ENCODE assay signal across 17 mouse cellular contexts in genomic region chr11:11928586-11928985, GRCm38 (mm10). TPM values are rescaled to one million over a fixed set of nuclear protein-coding genes. Genes with fewer than 3 reads are reported as not detected.
DNase-seq lines count a peak whose midpoint lies in the region; ATAC-seq and TF ChIP-seq lines count a peak whose summit lies in the region.
"Had no signal": no experiment of that assay in that cellular context is flagged by ENCODE, and none has a peak within 500 bp of the region (broad histone marks: within the 10 kb centered on the region; RNA-seq: fewer than 3 reads in every experiment).

No protein-coding gene starts in this region.

- 80% methylated on average over 2 of the region's 2 CpGs for WGBS in heart, embryonic 15.5 days
- WGBS in stomach, embryonic 16.5 days: 83% methylated on average over 2 of the region's 2 CpGs
- WGBS in stomach, postnatal 0 days: 75% methylated on average over 2 of the region's 2 CpGs
- WGBS in kidney, embryonic 14.5 days: 87% methylated on average over 2 of the region's 2 CpGs
- 39% methylated on average over 2 of the region's 2 CpGs for WGBS in small intestine, adult 2 months

- H3K27ac ChIP-seq in heart, embryonic 15.5 days: peak overlapping the region; percentile 47
- H3K27ac ChIP-seq in stomach, embryonic 16.5 days (ENCODE audit: low read length): 0 out of 2 replicates have a peak overlapping the region, but pooled peaks have one; percentile 22
- no peak overlapping the region for H3K27ac ChIP-seq in stomach, postnatal 0 days (replicated peaks)
- no peak overlapping the region for H3K27ac ChIP-seq in kidney, embryonic 14.5 days (ENCODE audit: low read depth, low read length)
- H3K27ac ChIP-seq in small intestine, adult 2 months (ENCODE audit: insufficient read depth, low read depth, low read length): peak overlapping the region; percentile 62; the same call in 1 of the 2 replicates
- H3K27ac ChIP-seq: hindbrain, embryonic 12.5 days; neural tube, embryonic 15.5 days had no signal

- no peak overlapping the region for H3K4me3 ChIP-seq in heart, embryonic 15.5 days
- H3K4me3 ChIP-seq in stomach, embryonic 16.5 days (replicated peaks; ENCODE audit: low read length): no peak overlapping the region
- H3K4me3 ChIP-seq in stomach, postnatal 0 days (ENCODE audit: low read depth, low read length): no peak overlapping the region
- no peak overlapping the region for H3K4me3 ChIP-seq in kidney, embryonic 14.5 days (ENCODE audit: low read length)
- no peak overlapping the region for H3K4me3 ChIP-seq in small intestine, adult 2 months (ENCODE audit: low read depth, low read length)
- H3K4me3 ChIP-seq: hindbrain, embryonic 12.5 days; megakaryocyte, embryonic 14.5 days; neural tube, embryonic 15.5 days had no signal

- no peaks in the 10 kb centered on the region for H3K27me3 ChIP-seq in heart, embryonic 15.5 days
- no peaks in the 10 kb centered on the region for H3K27me3 ChIP-seq in stomach, embryonic 16.5 days (ENCODE audit: control insufficient read depth, insufficient read depth, low read length)
- no peaks in the 10 kb centered on the region for H3K27me3 ChIP-seq in stomach, postnatal 0 days (ENCODE audit: control insufficient read depth, insufficient read depth, low read length)
- no peaks in the 10 kb centered on the region for H3K27me3 ChIP-seq in kidney, embryonic 14.5 days (ENCODE audit: control insufficient read depth, insufficient read depth, low read length)
- H3K27me3 ChIP-seq in small intestine, adult 2 months (ENCODE audit: control insufficient read depth, insufficient read depth, low read length): no peaks in the 10 kb centered on the region
- H3K27me3 ChIP-seq: hindbrain, embryonic 12.5 days; neural tube, embryonic 15.5 days had no signal

- DNase-seq in heart, adult 8-10 months (ENCODE audit: low spot score): no peak
- DNase-seq in stomach, postnatal 0 days (ENCODE audit: low spot score): no peak
- no peak for DNase-seq in embryo, embryonic 9.5 days (ENCODE audit: extremely low spot score)
- DNase-seq: adrenal gland, postnatal 25 days; cerebellum, adult 11-12 months; lung, embryonic 14.5 days; right cerebral cortex, adult 18-20 months; thymus, adult 2 months had no signal

- peaks cover 12% of the 10 kb centered on the region for H3K4me1 ChIP-seq in heart, embryonic 15.5 days (replicated peaks)
- no peaks in the 10 kb centered on the region for H3K4me1 ChIP-seq in stomach, embryonic 16.5 days (ENCODE audit: control insufficient read depth, insufficient read depth, low read length)
- H3K4me1 ChIP-seq in stomach, postnatal 0 days (replicated peaks; ENCODE audit: control insufficient read depth, insufficient read depth): no peaks in the 10 kb centered on the region
- no peaks in the 10 kb centered on the region for H3K4me1 ChIP-seq in kidney, embryonic 14.5 days (ENCODE audit: control insufficient read depth, insufficient read depth, low read length)
- H3K4me1 ChIP-seq in small intestine, adult 2 months (ENCODE audit: control insufficient read depth, insufficient read depth, insufficient read length, low read length): peaks cover 16% of the 10 kb centered on the region; the same call in 1 of the 2 replicates
- H3K4me1 ChIP-seq: neural tube, embryonic 15.5 days had no signal

- no peak for TF ChIP-seq POLR2A in small intestine, adult 2 months (IDR thresholded peaks at IDR 0.05; ENCODE audit: low read depth, low read length)

- ATAC-seq in heart, embryonic 15.5 days (replicated peaks; ENCODE audit: insufficient number of reproducible peaks, insufficient read depth, low FRiP score, low read depth): no peak
- no peak for ATAC-seq in stomach, embryonic 16.5 days (ENCODE audit: insufficient read depth, low FRiP score)
- ATAC-seq in stomach, postnatal 0 days (ENCODE audit: low FRiP score, low TSS enrichment): no peak
- 0 out of 2 replicates have a peak, but pooled peaks have one; percentile 22 for ATAC-seq in kidney, embryonic 14.5 days (ENCODE audit: low FRiP score, low TSS enrichment)
- no peak for ATAC-seq in inflammation-experienced regulatory T-cells, adult 6 months

- no peak overlapping the region for H3K9ac ChIP-seq in heart, embryonic 15.5 days
- H3K9ac ChIP-seq in stomach, embryonic 16.5 days (ENCODE audit: low read length): no peak overlapping the region
- H3K9ac ChIP-seq in stomach, postnatal 0 days (ENCODE audit: low read length): no peak overlapping the region
- H3K9ac ChIP-seq in kidney, embryonic 14.5 days (ENCODE audit: low read depth, low read length): no peak overlapping the region
- H3K9ac ChIP-seq: hindbrain, embryonic 12.5 days; lung, embryonic 14.5 days; neural tube, embryonic 15.5 days had no signal

- H3K9me3 ChIP-seq in heart, embryonic 15.5 days (replicated peaks): no peaks in the 10 kb centered on the region
- no peaks in the 10 kb centered on the region for H3K9me3 ChIP-seq in stomach, embryonic 16.5 days (replicated peaks; ENCODE audit: control insufficient read depth, low read length)
- no peaks in the 10 kb centered on the region for H3K9me3 ChIP-seq in stomach, postnatal 0 days (ENCODE audit: control insufficient read depth, low read length)
- no peaks in the 10 kb centered on the region for H3K9me3 ChIP-seq in kidney, embryonic 14.5 days (ENCODE audit: control insufficient read depth, low read length)
- H3K9me3 ChIP-seq: hindbrain, embryonic 12.5 days; megakaryocyte, embryonic 14.5 days; neural tube, embryonic 15.5 days had no signal

- no peak overlapping the region for H3K4me2 ChIP-seq in heart, embryonic 15.5 days
- H3K4me2 ChIP-seq in stomach, embryonic 16.5 days (ENCODE audit: low read depth, low read length): no peak overlapping the region
- no peak overlapping the region for H3K4me2 ChIP-seq in stomach, postnatal 0 days (replicated peaks; ENCODE audit: low read depth)
- H3K4me2 ChIP-seq in kidney, embryonic 14.5 days (replicated peaks; ENCODE audit: low read depth, low read length): no peak overlapping the region
- H3K4me2 ChIP-seq: hindbrain, embryonic 12.5 days; lung, embryonic 14.5 days; neural tube, embryonic 15.5 days had no signal

- no peak for TF ChIP-seq EP300 in stomach, postnatal 0 days (optimal IDR thresholded peaks at IDR 0.05)

- peaks cover 29% of the 10 kb centered on the region for H3K36me3 ChIP-seq in heart, embryonic 15.5 days
- H3K36me3 ChIP-seq in stomach, embryonic 16.5 days (ENCODE audit: control insufficient read depth, insufficient read depth, low read length): no peaks in the 10 kb centered on the region
- no peaks in the 10 kb centered on the region for H3K36me3 ChIP-seq in stomach, postnatal 0 days (ENCODE audit: control insufficient read depth, insufficient read depth, low read length)
- peaks cover 28% of the 10 kb centered on the region for H3K36me3 ChIP-seq in kidney, embryonic 14.5 days (ENCODE audit: control insufficient read depth, insufficient read depth, low read length)
- no peaks in the 10 kb centered on the region for H3K36me3 ChIP-seq in small intestine, adult 2 months (ENCODE audit: control insufficient read depth, insufficient read depth, low read length)

- TF ChIP-seq CTCF in stomach, postnatal 0 days (IDR thresholded peaks at IDR 0.05; ENCODE audit: low read depth): no peak
- no peak for TF ChIP-seq CTCF in small intestine, adult 2 months (IDR thresholded peaks at IDR 0.05; ENCODE audit: extremely low read depth, insufficient read length, insufficient replicate concordance, low read depth, low read length)

RNA-seq across cellular contexts. Expression of gene Ddc, which starts 30.6 kb away (rescaled TPM):
- polyA plus RNA-seq in heart, embryonic 15.5 days (2015; fragmentation: Nextera tagmentation; extraction: Ambion mirVana): 92.1 and 115 TPM in 2 replicates
- total RNA-seq in heart, adult 8-10 months (2022): 1 to 10 TPM in 2 of 4 experiments, under 1 TPM in 2; 0.66 to 1.2 (median 0.93) TPM
- polyA plus RNA-seq in stomach, embryonic 16.5 days (2015; fragmentation: Nextera tagmentation; extraction: Ambion mirVana): 48.7 and 49.1 TPM in 2 replicates
- polyA plus RNA-seq in stomach, postnatal 0 days (2015; fragmentation: Nextera tagmentation; extraction: Ambion mirVana): 24.0 and 24.1 TPM in 2 replicates
- 7.1 and 8.4 TPM in 2 replicates for polyA plus RNA-seq in kidney, embryonic 14.5 days (2014; fragmentation: Nextera tagmentation; extraction: Ambion mirVana)
- 49.0 and 58.4 TPM in 2 replicates for polyA plus RNA-seq in small intestine, adult 2 months (2012; rRNA removed)
- 1 to 10 TPM in 2 of 3 experiments, under 1 TPM in 1; 0.62 to 4.9 (median 1.3) TPM for polyA plus RNA-seq in inflammation-experienced regulatory T-cells, adult 6 months (2017; shearing (Covaris generic))
- total RNA-seq: monocyte, adult 5-6 weeks had no signal

Comparison
In these comparisons a context has a peak if more than half of its experiments do, and no peak if none do; other contexts are left out.
1. H3K27ac ChIP-seq: peak in heart, embryonic 15.5 days (single experiment), stomach, embryonic 16.5 days (single experiment) and small intestine, adult 2 months (single experiment); none in stomach, postnatal 0 days (single experiment) and kidney, embryonic 14.5 days (single experiment).